Mouse (Mus musculus) small intestine, adult 2 months (tissue): ENCODE measurements at regions not wholly inside any gene's neighbourhood (a gene's known extent, or its start where the extent isn't known, plus 50 kb on each side); places are given as distances from the start of the nearest gene placed in this dataset.

Experiments used
- CTCF ChIP-seq: fragments of 200-500 bp; IDR thresholded peaks from 2 replicates; pipeline ENCODE4 v1.5.1; 2012; ENCODE audit warnings: low read depth, mild to moderate bottlenecking, control low read depth, inconsistent platforms, low read length, moderate library complexity, mixed read lengths; ENCODE audit not compliant: insufficient replicate concordance, insufficient read length; ENCODE audit errors: extremely low read depth
- POLR2A ChIP-seq: fragments of 200-500 bp; IDR thresholded peaks from 2 replicates; pipeline ENCODE4 v1.6.1; 2012; ENCODE audit warnings: low read depth, mild to moderate bottlenecking, control low read depth, inconsistent platforms, low read length, moderate library complexity

- TF ChIP-seq CTCF (no peak), POLR2A (no peak)
Measured at GRCm38 (mm10) chr5:91861440-91862187, 101.3 kb downstream of the Rchy1 start.
